Comparison of ENCODE assay signal across 8 mouse cellular contexts in the genomic region with DNA sequence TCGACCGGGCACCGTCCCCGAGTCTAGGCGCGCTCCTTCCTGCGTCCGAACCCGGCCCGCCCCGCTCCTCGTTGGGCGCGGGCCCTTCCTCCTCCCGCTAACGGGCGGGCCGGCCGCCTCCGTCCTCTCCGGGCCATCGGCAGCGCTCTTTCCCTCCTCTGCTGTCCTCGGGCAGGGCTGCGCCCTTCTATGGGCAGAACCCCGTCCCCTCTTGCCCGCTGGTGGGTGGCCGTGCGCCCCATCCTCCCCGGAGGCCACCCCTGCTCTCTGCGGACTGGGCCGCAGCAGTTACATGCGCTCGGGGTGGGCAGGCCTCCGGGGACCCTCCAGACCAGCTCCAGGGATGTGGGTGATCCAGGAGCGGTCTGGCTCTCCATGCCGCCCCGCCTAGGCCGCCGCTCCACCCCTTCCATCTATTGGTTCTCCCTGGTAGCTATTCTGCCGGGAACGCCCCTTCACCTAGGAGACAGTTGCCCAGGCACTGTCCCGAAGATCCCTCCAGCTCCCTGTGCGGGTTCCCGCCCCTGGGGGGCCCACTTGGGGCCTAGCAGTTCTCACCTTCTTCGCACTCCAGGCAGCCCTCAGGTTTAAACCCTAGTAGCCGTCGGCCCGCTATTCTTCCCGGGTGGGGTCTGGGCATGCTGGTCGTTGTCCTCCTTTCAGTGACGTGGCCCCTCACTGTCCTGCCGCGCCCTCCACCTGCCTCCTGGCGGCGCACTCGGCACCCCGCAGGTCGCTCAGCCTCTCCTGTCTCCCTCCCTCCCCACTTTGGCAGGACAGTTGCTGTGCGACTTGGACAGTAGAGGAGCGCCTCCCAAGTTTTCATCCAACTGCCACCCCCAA. TPM values are rescaled to one million over a fixed set of nuclear protein-coding genes. Genes with fewer than 3 reads are reported as not detected.
DNase-seq lines count a peak whose midpoint lies in the region; ATAC-seq lines count a peak whose summit lies in the region.

No protein-coding gene starts in this region.

- peak overlapping the region; percentile 72 to 84 for H3K27ac ChIP-seq in heart, embryonic 14.5 days (replicated peaks in 1 of 2; ENCODE audit: control insufficient read depth in 1 of 2, insufficient read depth in 1 of 2, low read depth in 2 of 2, low read length in 2 of 2)
- peak overlapping the region; percentile 94 for H3K27ac ChIP-seq in liver, embryonic 12.5 days
- H3K27ac ChIP-seq in stomach, embryonic 14.5 days (ENCODE audit: low read length), result peak overlapping the region; percentile 93

- H3K9me3 ChIP-seq in heart, embryonic 14.5 days (ENCODE audit: control insufficient read depth, low read length), result no peaks in the 10 kb centered on the region
- no peaks in the 10 kb centered on the region for H3K9me3 ChIP-seq in liver, embryonic 12.5 days (replicated peaks)
- H3K9me3 ChIP-seq in stomach, embryonic 14.5 days (ENCODE audit: control insufficient read depth, low read depth, low read length), result no peaks in the 10 kb centered on the region

- peak overlapping the region; percentile 63 to 96 for H3K4me3 ChIP-seq in heart, embryonic 14.5 days (ENCODE audit: control insufficient read depth in 1 of 2, insufficient read depth in 1 of 2, low read depth in 1 of 2, low read length in 2 of 2)
- peak overlapping the region; percentile 100 for H3K4me3 ChIP-seq in liver, embryonic 12.5 days
- H3K4me3 ChIP-seq in stomach, embryonic 14.5 days (ENCODE audit: low read depth, low read length), result peak overlapping the region; percentile 100

- peak overlapping the region; percentile 75 for H3K4me2 ChIP-seq in heart, embryonic 14.5 days (ENCODE audit: low read length)
- H3K4me2 ChIP-seq in liver, embryonic 12.5 days, result peak overlapping the region; percentile 93
- peak overlapping the region; percentile 87 for H3K4me2 ChIP-seq in stomach, embryonic 14.5 days (replicated peaks; ENCODE audit: low read depth, low read length)

- H3K4me1 ChIP-seq in heart, embryonic 14.5 days (ENCODE audit: control insufficient read depth in 2 of 2, insufficient read depth in 2 of 2, low read length in 2 of 2), result peaks cover 12 to 14% of the 10 kb centered on the region in 2 experiments
- H3K4me1 ChIP-seq in liver, embryonic 12.5 days, result peaks cover 25% of the 10 kb centered on the region
- peaks cover 12% of the 10 kb centered on the region for H3K4me1 ChIP-seq in stomach, embryonic 14.5 days (ENCODE audit: control insufficient read depth, insufficient read depth, low read length)

- peak; percentile 32 to 41 for DNase-seq in CD8-positive naive resting alpha-beta T cell, adult 2 months (ENCODE audit: low read depth in 2 of 2, low spot score in 2 of 2)
- DNase-seq in c-Kit-negative CD71-positive TER-119-positive erythroid progenitor cells, embryonic 14.5 days (ENCODE audit: low read depth, low spot score), result peak; percentile 91
- DNase-seq in fibroblast of lung, adult 2 months (ENCODE audit: low read depth), result peak; percentile 55
- DNase-seq in kidney, postnatal 14 days, result peak; percentile 92
- peak; percentile 59 for DNase-seq in naive thymus-derived CD4-positive, alpha-beta T cell, adult 2 months (ENCODE audit: low read depth)

- under 1% methylated on average over 54 of the region's 61 CpGs for WGBS in heart, embryonic 14.5 days
- WGBS in liver, embryonic 12.5 days (ENCODE audit: insufficient replicate concordance), result under 1% methylated on average over 56 of the region's 61 CpGs
- WGBS in stomach, embryonic 14.5 days, result under 1% methylated on average over 57 of the region's 61 CpGs

- H3K36me3 ChIP-seq in heart, embryonic 14.5 days (ENCODE audit: control insufficient read depth, insufficient read depth, low read length), result peaks cover 37% of the 10 kb centered on the region
- peaks cover 41% of the 10 kb centered on the region for H3K36me3 ChIP-seq in liver, embryonic 12.5 days
- H3K36me3 ChIP-seq in stomach, embryonic 14.5 days (ENCODE audit: control insufficient read depth, insufficient read depth, low read length), result peaks cover 32% of the 10 kb centered on the region

- no peaks in the 10 kb centered on the region for H3K27me3 ChIP-seq in heart, embryonic 14.5 days (ENCODE audit: control insufficient read depth, insufficient read depth, low read length)
- H3K27me3 ChIP-seq in liver, embryonic 12.5 days (replicated peaks), result peaks cover 16% of the 10 kb centered on the region
- H3K27me3 ChIP-seq in stomach, embryonic 14.5 days (ENCODE audit: control insufficient read depth, insufficient read depth, low read length), result no peaks in the 10 kb centered on the region

- H3K9ac ChIP-seq in heart, embryonic 14.5 days (ENCODE audit: low read length), result peak overlapping the region; percentile 84
- H3K9ac ChIP-seq in liver, embryonic 12.5 days, result peak overlapping the region; percentile 97
- peak overlapping the region; percentile 92 for H3K9ac ChIP-seq in stomach, embryonic 14.5 days (replicated peaks; ENCODE audit: low read depth, low read length)

- ATAC-seq in heart, embryonic 14.5 days (ENCODE audit: insufficient number of reproducible peaks, insufficient read depth, low FRiP score, low read depth), result peak; percentile 83
- ATAC-seq in liver, embryonic 12.5 days, result peak; percentile 94
- ATAC-seq in stomach, embryonic 14.5 days (ENCODE audit: insufficient number of reproducible peaks, insufficient read depth, low FRiP score, low read depth), result peak; percentile 90

RNA-seq across cellular contexts. Expression of gene Odf2, which starts 1.2 kb away (rescaled TPM):
- 46.8 and 47.2 TPM in 2 replicates for polyA plus RNA-seq in heart, embryonic 14.5 days (2014; fragmentation: Nextera tagmentation; extraction: Ambion mirVana)
- polyA plus RNA-seq in liver, embryonic 12.5 days (2016; fragmentation: Nextera tagmentation; extraction: Ambion mirVana), result 69.8 and 72.1 TPM in 2 replicates
- polyA plus RNA-seq in stomach, embryonic 14.5 days (2014; fragmentation: Nextera tagmentation; extraction: Ambion mirVana), result 64.3 and 67.2 TPM in 2 replicates

RNA-seq across cellular contexts. Expression of gene Cercam, which starts 21.2 kb away (rescaled TPM):
- 13.9 and 14.8 TPM in 2 replicates for polyA plus RNA-seq in heart, embryonic 14.5 days (2014; fragmentation: Nextera tagmentation; extraction: Ambion mirVana)
- 47.2 and 49.9 TPM in 2 replicates for polyA plus RNA-seq in liver, embryonic 12.5 days (2016; fragmentation: Nextera tagmentation; extraction: Ambion mirVana)
- polyA plus RNA-seq in stomach, embryonic 14.5 days (2014; fragmentation: Nextera tagmentation; extraction: Ambion mirVana), result 23.6 and 28.1 TPM in 2 replicates

RNA-seq across cellular contexts. Expression of gene Gle1, which starts 45.0 kb away (rescaled TPM):
- polyA plus RNA-seq in heart, embryonic 14.5 days (2014; fragmentation: Nextera tagmentation; extraction: Ambion mirVana), result 36.1 and 38.1 TPM in 2 replicates
- 38.8 and 43.1 TPM in 2 replicates for polyA plus RNA-seq in liver, embryonic 12.5 days (2016; fragmentation: Nextera tagmentation; extraction: Ambion mirVana)
- 57.7 and 59.4 TPM in 2 replicates for polyA plus RNA-seq in stomach, embryonic 14.5 days (2014; fragmentation: Nextera tagmentation; extraction: Ambion mirVana)

Comparison
In these comparisons a context has a peak if more than half of its experiments do, and no peak if none do; other contexts are left out.
1. Peak in every context shown above with its lines: DNase-seq, ATAC-seq, H3K4me3 ChIP-seq and H3K27ac ChIP-seq.
2. DNase-seq: peak in every context shown above with its lines; median percentile 92 in kidney, postnatal 14 days; 91 in c-Kit-negative CD71-positive TER-119-positive erythroid progenitor cells, embryonic 14.5 days; 59 in naive thymus-derived CD4-positive, alpha-beta T cell, adult 2 months; 55 in fibroblast of lung, adult 2 months; 36 in CD8-positive naive resting alpha-beta T cell, adult 2 months.